Mouse (Mus musculus) forebrain, embryonic 11.5 days (tissue): ENCODE results near the gene Accsl. TPM values are rescaled to one million over a fixed set of nuclear protein-coding genes. Genes with fewer than 3 reads are reported as not detected.

Experiments
- ATAC-seq: fragments of 200-750 bp; cut with Nextera tagmentation; replicated peaks from 2 replicates; pipeline ENCODE4 v1.8.0; 2017; ENCODE audit warnings: moderate TSS enrichment; ENCODE audit not compliant: low FRiP score
- DNase-seq: peaks from one replicate; pipeline ENCODE4 v3.0.0-alpha.2; 2017; ENCODE audit warnings: low spot score
- H3K27ac ChIP-seq: fragments of 300-500 bp; sonication (generic); 2 replicates; pipeline ENCODE4 v1.5.1; 2014; ENCODE audit warnings: low read depth, low read length
- H3K27me3 ChIP-seq: fragments of 300-500 bp; sonication (generic); 2 replicates; pipeline ENCODE4 v1.6.1; 2014; ENCODE audit warnings: mild to moderate bottlenecking, low read length, mixed read lengths; ENCODE audit not compliant: control insufficient read depth, insufficient read depth
- H3K36me3 ChIP-seq: fragments of 300-500 bp; sonication (generic); 2 replicates; pipeline ENCODE4 v1.6.1; 2014; ENCODE audit warnings: mild to moderate bottlenecking, low read length, moderate library complexity, mixed read lengths; ENCODE audit not compliant: control insufficient read depth, insufficient read depth
- H3K4me1 ChIP-seq: fragments of 300-500 bp; sonication (generic); replicated peaks from 2 replicates; pipeline ENCODE4 v1.6.1; 2014; ENCODE audit warnings: low read length, mixed read lengths; ENCODE audit not compliant: control insufficient read depth, insufficient read depth
- H3K4me2 ChIP-seq: fragments of 300-500 bp; sonication (generic); 2 replicates; pipeline ENCODE4 v1.6.1; 2014; ENCODE audit warnings: low read depth, mild to moderate bottlenecking, low read length, moderate library complexity, mixed read lengths; ENCODE audit not compliant: severe bottlenecking
- H3K4me3 ChIP-seq: fragments of 300-500 bp; sonication (generic); 2 replicates; pipeline ENCODE4 v1.5.1; 2014; ENCODE audit warnings: low read depth, low read length
- H3K9ac ChIP-seq: fragments of 300-500 bp; sonication (generic); 2 replicates; pipeline ENCODE4 v1.6.1; 2014; ENCODE audit warnings: low read length
- H3K9me3 ChIP-seq: fragments of 300-500 bp; sonication (generic); 2 replicates; pipeline ENCODE4 v1.6.1; 2016; ENCODE audit warnings: low read length, mixed read lengths; ENCODE audit not compliant: control insufficient read depth
- WGBS: fragments of 180-500 bp; shearing (Covaris S2); extraction: QIAGEN DNeasy Blood & Tissue Kit; methylation state at CpG from one replicate; pipeline ENCODE4 v1.1.7; 2014; 5-methylcytosine and 5-hydroxymethylcytosine counted together
- polyA plus RNA-seq: library from polyadenylated mRNA; unstranded; fragments of >200 nt; fragmentation: Nextera tagmentation; extraction: Ambion mirVana; gene quantifications from 2 replicates; pipeline ENCODE4 v1.2.1, GENCODE M21; 2014

The Accsl gene
- polyA plus RNA-seq, 1 experiment from 2014 or later, result 0.09 TPM

DNA sequence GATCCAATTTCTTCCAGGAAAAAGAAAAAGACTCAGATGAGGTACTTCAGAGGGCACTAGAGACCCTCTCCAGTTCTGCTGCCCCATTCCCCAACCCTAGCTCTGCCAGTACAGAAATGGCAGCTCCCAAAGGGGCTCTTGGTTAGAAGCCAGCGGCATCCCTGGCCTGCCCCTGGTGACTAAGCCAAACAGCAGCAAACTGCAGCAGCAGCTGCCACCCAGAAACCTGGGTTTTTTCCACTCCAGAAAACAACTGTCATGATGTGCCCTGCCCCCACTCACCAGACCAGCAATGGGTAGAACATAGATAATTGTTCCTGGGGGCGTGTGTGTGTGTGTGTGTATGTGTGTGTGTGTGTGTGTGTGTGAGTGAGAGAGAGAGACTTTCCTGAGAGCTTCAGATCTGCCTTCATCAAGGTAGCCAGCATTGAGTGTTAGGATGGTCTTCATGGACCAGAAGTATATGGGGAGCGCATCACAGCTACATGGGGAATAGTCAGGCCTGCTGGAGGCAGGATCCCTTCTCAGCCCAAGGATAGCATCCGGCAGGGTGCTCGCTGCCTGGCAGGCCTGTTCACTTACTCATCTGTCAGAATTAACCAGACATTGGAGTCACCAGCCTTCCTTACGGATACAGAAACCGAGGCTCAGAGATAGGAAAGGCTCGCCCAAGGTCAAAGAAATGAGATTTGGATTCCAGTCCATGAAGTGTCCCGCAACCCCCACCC, 12.8 kb upstream of the Accsl start:
- no peak overlapping the region for H3K4me2 ChIP-seq
- H3K27me3 ChIP-seq, result no peaks in the 10 kb centered on the region
- H3K4me3 ChIP-seq, result no peak overlapping the region
- H3K9me3 ChIP-seq, result no peaks in the 10 kb centered on the region
- ATAC-seq, result no peak
- WGBS, result 88% methylated on average over 9 of the region's 9 CpGs
- H3K27ac ChIP-seq, result no peak overlapping the region
- H3K36me3 ChIP-seq, result no peaks in the 10 kb centered on the region
- H3K9ac ChIP-seq, result no peak overlapping the region
- DNase-seq, result no peak
- no peaks in the 10 kb centered on the region for H3K4me1 ChIP-seq

DNA sequence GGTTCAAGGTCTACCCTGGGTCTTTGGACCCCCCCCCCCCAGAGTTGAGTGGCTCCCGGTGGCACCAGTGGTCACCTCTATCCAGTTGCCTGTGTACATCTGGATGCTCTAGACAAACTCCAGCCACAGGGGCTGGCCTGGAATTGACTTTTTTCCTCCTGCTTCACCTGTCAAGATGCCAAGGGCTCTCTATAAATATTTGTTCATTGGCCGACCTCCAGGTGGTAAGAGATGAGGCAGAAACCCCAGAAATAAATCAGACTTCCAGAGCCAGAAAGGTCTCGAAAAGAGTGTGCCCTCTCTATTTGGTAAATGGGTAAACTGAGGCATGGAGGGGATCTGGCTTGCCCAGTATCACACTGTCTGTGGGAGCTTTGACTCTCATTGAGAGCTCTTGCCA, 12.0 kb upstream of the Accsl start:
- no peak overlapping the region for H3K9ac ChIP-seq
- H3K9me3 ChIP-seq, result no peaks in the 10 kb centered on the region
- DNase-seq (no peak), ATAC-seq (no peak)
- H3K27me3 ChIP-seq, result no peaks in the 10 kb centered on the region
- H3K4me3 ChIP-seq, result no peak overlapping the region
- H3K4me2 ChIP-seq, result no peak overlapping the region
- H3K4me1 ChIP-seq, result no peaks in the 10 kb centered on the region
- no peak overlapping the region for H3K27ac ChIP-seq
- 80% methylated on average over 3 of the region's 3 CpGs for WGBS
- no peaks in the 10 kb centered on the region for H3K36me3 ChIP-seq

- H3K4me1 ChIP-seq, result no peaks in the 10 kb centered on the region
- ATAC-seq (no peak), DNase-seq (no peak)
- no peaks in the 10 kb centered on the region for H3K36me3 ChIP-seq
- H3K9me3 ChIP-seq, result no peaks in the 10 kb centered on the region
- no peak overlapping the region for H3K27ac ChIP-seq
- H3K9ac ChIP-seq, result no peak overlapping the region
- 71% methylated on average over 8 of the region's 8 CpGs for WGBS
- H3K27me3 ChIP-seq, result no peaks in the 10 kb centered on the region
- H3K4me3 ChIP-seq, result no peak overlapping the region
- H3K4me2 ChIP-seq, result no peak overlapping the region
These were observed 11.5 kb upstream of the Accsl start for GRCm38 (mm10) chr2:93880450-93880849.

DNA sequence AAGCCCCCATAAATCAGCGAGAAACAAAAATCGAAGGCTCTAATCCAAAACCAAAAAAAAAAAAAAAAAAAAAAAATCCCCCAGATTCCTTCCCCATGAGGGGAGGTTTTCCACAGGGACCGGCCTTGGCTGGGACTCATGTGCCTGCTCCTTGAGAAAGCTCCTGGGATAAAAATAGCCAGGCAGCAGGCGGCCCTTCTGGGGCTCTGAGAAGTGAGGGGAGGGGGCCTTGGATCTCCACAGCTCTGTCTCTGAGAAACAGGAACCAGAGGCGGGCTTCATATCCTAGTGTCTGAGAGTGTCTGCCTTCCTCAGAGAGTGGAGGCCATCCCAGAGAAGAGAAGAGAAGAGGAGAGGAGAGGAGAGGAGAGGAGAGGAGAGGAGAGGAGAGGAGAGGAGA, 8.0 kb upstream of the Accsl start:
- no peak for ATAC-seq
- Histone ChIP-seq H3K9me3 (no peaks in the 10 kb centered on the region), H3K4me3 (no peak overlapping the region), H3K36me3 (no peaks in the 10 kb centered on the region), H3K4me1 (peaks cover 7% of the 10 kb centered on the region; the same call in 1 of the 2 replicates), H3K4me2 (no peak overlapping the region), H3K27me3 (no peaks in the 10 kb centered on the region), H3K9ac (no peak overlapping the region), H3K27ac (no peak overlapping the region)
- WGBS, result 71% methylated on average over 5 of the region's 5 CpGs
- DNase-seq, result no peak

DNA sequence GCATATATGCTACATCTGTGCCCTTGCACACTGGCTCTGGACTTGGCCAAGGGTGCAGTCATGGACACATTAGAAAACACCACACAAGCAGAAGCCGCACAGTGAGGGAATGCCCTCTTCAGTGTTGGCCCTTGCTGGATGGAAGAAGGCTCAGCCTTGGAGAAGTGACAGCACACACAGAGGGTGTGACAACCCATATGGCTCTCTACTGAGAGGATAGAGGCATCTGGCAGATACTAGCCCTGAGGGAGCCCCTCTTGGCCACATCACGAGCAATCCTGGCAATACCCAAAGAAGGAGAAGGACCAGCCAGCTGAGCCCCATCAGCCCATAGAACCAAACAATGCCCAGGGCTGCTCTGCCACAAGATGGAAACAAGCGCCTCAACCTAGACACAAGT, 5.6 kb upstream of the Accsl start:
- no peaks in the 10 kb centered on the region for H3K36me3 ChIP-seq
- no peak overlapping the region for H3K4me3 ChIP-seq
- H3K4me2 ChIP-seq, result no peak overlapping the region
- WGBS, result 89% methylated on average over 3 of the region's 3 CpGs
- no peak for ATAC-seq
- H3K9ac ChIP-seq, result no peak overlapping the region
- no peaks in the 10 kb centered on the region for H3K9me3 ChIP-seq
- no peak overlapping the region for H3K27ac ChIP-seq
- peaks cover 7% of the 10 kb centered on the region; the same call in 1 of the 2 replicates for H3K4me1 ChIP-seq
- DNase-seq, result no peak
- H3K27me3 ChIP-seq, result no peaks in the 10 kb centered on the region

DNA sequence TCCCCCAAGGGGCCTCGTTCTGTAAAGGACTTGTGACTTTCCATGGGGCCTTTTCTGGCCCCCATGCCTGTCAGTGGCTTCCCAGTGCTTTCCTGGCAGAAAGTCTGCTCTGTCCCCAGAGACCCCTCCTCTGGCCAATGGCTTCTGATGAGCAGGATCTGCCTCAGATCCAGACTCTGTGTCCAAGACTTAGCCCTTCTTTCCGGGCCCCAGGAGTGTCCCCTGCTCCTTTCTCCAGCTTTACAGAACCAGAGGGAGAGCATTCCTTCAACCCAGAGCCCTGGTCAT, 5.2 kb upstream of the Accsl start:
- Histone ChIP-seq H3K27me3 (no peaks in the 10 kb centered on the region), H3K27ac (no peak overlapping the region), H3K36me3 (no peaks in the 10 kb centered on the region), H3K9ac (no peak overlapping the region), H3K4me2 (no peak overlapping the region), H3K4me3 (no peak overlapping the region), H3K4me1 (peaks cover 7% of the 10 kb centered on the region; the same call in 1 of the 2 replicates), H3K9me3 (no peaks in the 10 kb centered on the region)
- 36% methylated on average over 2 of the region's 2 CpGs for WGBS
- DNase-seq (no peak), ATAC-seq (no peak)

- H3K4me3 ChIP-seq, result no peak overlapping the region
- H3K9ac ChIP-seq, result no peak overlapping the region
- H3K9me3 ChIP-seq, result no peaks in the 10 kb centered on the region
- ATAC-seq (peak; percentile 29; the same call in 1 of the 2 replicates), DNase-seq (no peak)
- peaks cover 7% of the 10 kb centered on the region; the same call in 1 of the 2 replicates for H3K4me1 ChIP-seq
- no peaks in the 10 kb centered on the region for H3K36me3 ChIP-seq
- 25% methylated on average over 12 of the region's 12 CpGs for WGBS
- H3K27ac ChIP-seq, result peak overlapping the region; percentile 25; the same call in 1 of the 2 replicates
- no peak overlapping the region for H3K4me2 ChIP-seq
- H3K27me3 ChIP-seq, result no peaks in the 10 kb centered on the region
These were observed 4.7 kb upstream of the Accsl start for GRCm38 (mm10) chr2:93873449-93874226.

GRCm38 (mm10) chr2:93872257-93872656, 3.3 kb upstream of the Accsl start:
- WGBS, result 60% methylated on average over 7 of the region's 7 CpGs
- 0 out of 2 replicates have a peak overlapping the region, but pooled peaks have one; percentile 18 for H3K27ac ChIP-seq
- ATAC-seq, result no peak

More at GRCm38 (mm10) chr2:93872257-93872656, 3.3 kb upstream of the Accsl start:
- H3K4me2 ChIP-seq, result no peak overlapping the region
- H3K9me3 ChIP-seq, result no peaks in the 10 kb centered on the region
- DNase-seq, result no peak
- no peak overlapping the region for H3K9ac ChIP-seq
- no peaks in the 10 kb centered on the region for H3K27me3 ChIP-seq
- no peaks in the 10 kb centered on the region for H3K36me3 ChIP-seq
- no peak overlapping the region for H3K4me3 ChIP-seq
- peaks cover 7% of the 10 kb centered on the region; the same call in 1 of the 2 replicates for H3K4me1 ChIP-seq
